In genomic region chr2:119336470-119336869, GRCm38 (mm10) we compare ENCODE assay signal across 8 mouse cellular contexts. TPM values are rescaled to one million over a fixed set of nuclear protein-coding genes. Genes with fewer than 3 reads are reported as not detected.
DNase-seq lines count a peak whose midpoint lies in the region; ATAC-seq and TF ChIP-seq lines count a peak whose summit lies in the region.
"Had no signal": no experiment of that assay in that cellular context is flagged by ENCODE, and none has a peak within 500 bp of the region (broad histone marks: within the 10 kb centered on the region; RNA-seq: fewer than 3 reads in every experiment).

No protein-coding gene starts in this region.

- TF ChIP-seq CTCF in heart, adult 2 months (IDR thresholded peaks at IDR 0.05) = 0 out of 2 replicates have a peak, but pooled peaks have one; percentile 5
- TF ChIP-seq CTCF in heart, postnatal 0 days (IDR thresholded peaks at IDR 0.05; ENCODE audit: low read depth) = no peak

- no peak for ATAC-seq in lung, embryonic 15.5 days (ENCODE audit: borderline replicate concordance, extremely low read depth, low FRiP score, low TSS enrichment)
- peak; percentile 22; the same call in 1 of the 2 replicates for ATAC-seq in heart, postnatal 0 days (ENCODE audit: insufficient read depth, low read depth)

- DNase-seq in lung, postnatal 14 days = no peak
- peak; percentile 61 to 67 for DNase-seq in heart, adult 2 months
- DNase-seq in heart, postnatal 0 days (ENCODE audit: low spot score) = no peak
- peak; percentile 31 for DNase-seq in naive thymus-derived CD4-positive, alpha-beta T cell, adult 2 months (ENCODE audit: low read depth)
- no peak for DNase-seq in right cerebral cortex, postnatal 4 days
- DNase-seq in cerebellum, adult 9-10 months = no peak
- DNase-seq: cerebellum, adult 2 months had no signal

- peaks cover 24% of the 10 kb centered on the region for H3K4me1 ChIP-seq in lung, embryonic 15.5 days
- H3K4me1 ChIP-seq in heart, adult 2 months (ENCODE audit: control insufficient read depth, insufficient read depth, low read length) = peaks cover 9% of the 10 kb centered on the region
- H3K4me1 ChIP-seq in heart, postnatal 0 days (ENCODE audit: control insufficient read depth, insufficient read depth) = peaks cover 7% of the 10 kb centered on the region; the same call in 1 of the 2 replicates

- no peaks in the 10 kb centered on the region for H3K79me2 ChIP-seq in heart, adult 2 months (replicated peaks; ENCODE audit: control insufficient read depth, insufficient read depth, low read length)

- no peaks in the 10 kb centered on the region for H3K9me3 ChIP-seq in lung, embryonic 15.5 days
- no peaks in the 10 kb centered on the region for H3K9me3 ChIP-seq in heart, postnatal 0 days (replicated peaks; ENCODE audit: control insufficient read depth, low read length)

- peak overlapping the region; percentile 54 for H3K27ac ChIP-seq in lung, embryonic 15.5 days
- H3K27ac ChIP-seq in heart, adult 2 months = peak overlapping the region; percentile 90
- peak overlapping the region; percentile 88 for H3K27ac ChIP-seq in heart, postnatal 0 days (ENCODE audit: low read depth)

- H3K27me3 ChIP-seq in lung, embryonic 15.5 days = peaks cover 10% of the 10 kb centered on the region; the same call in 1 of the 2 replicates
- no peaks in the 10 kb centered on the region for H3K27me3 ChIP-seq in heart, adult 2 months (ENCODE audit: control insufficient read depth, insufficient read depth, low read length)
- no peaks in the 10 kb centered on the region for H3K27me3 ChIP-seq in heart, postnatal 0 days (ENCODE audit: control insufficient read depth, insufficient read depth, low read length)

- H3K4me3 ChIP-seq in lung, embryonic 15.5 days = no peak overlapping the region
- peak overlapping the region; percentile 23 for H3K4me3 ChIP-seq in heart, adult 2 months
- H3K4me3 ChIP-seq in heart, postnatal 0 days (ENCODE audit: low read depth, low read length) = no peak overlapping the region

- intact Hi-C loops in heart, adult 2 months (cut with DNase I) = loop anchor here (1.0 to 2.0 kb wide), 3 partner anchors 9 to 75 kb away; no protein-coding TSS in a partner anchor

- no peaks in the 10 kb centered on the region for H3K36me3 ChIP-seq in lung, embryonic 15.5 days
- H3K36me3 ChIP-seq in heart, adult 2 months (ENCODE audit: control insufficient read depth, insufficient read depth, low read length) = peaks cover 11% of the 10 kb centered on the region
- peaks cover 5% of the 10 kb centered on the region; the same call in 1 of the 2 replicates for H3K36me3 ChIP-seq in heart, postnatal 0 days (replicated peaks; ENCODE audit: control insufficient read depth, insufficient read depth, low read length)

- WGBS in lung, embryonic 15.5 days = 60% methylated on average over 10 of the region's 10 CpGs
- WGBS in heart, adult 2 months = 51% methylated on average over 10 of the region's 10 CpGs
- WGBS in heart, postnatal 0 days = 57% methylated on average over 10 of the region's 10 CpGs

- no peak overlapping the region for H3K9ac ChIP-seq in lung, embryonic 15.5 days
- peak overlapping the region; percentile 13 for H3K9ac ChIP-seq in heart, adult 2 months (ENCODE audit: low read depth, low read length)
- no peak overlapping the region for H3K9ac ChIP-seq in heart, postnatal 0 days (replicated peaks; ENCODE audit: low read depth, low read length)

- peak; percentile 89 for TF ChIP-seq EP300 in heart, adult 2 months (IDR thresholded peaks at IDR 0.05; ENCODE audit: insufficient read depth, low read depth, low read length)
- peak; percentile 67 for TF ChIP-seq EP300 in heart, postnatal 0 days (IDR thresholded peaks at IDR 0.05; ENCODE audit: low read depth)

- TF ChIP-seq POLR2A in heart, adult 2 months (IDR thresholded peaks at IDR 0.05; ENCODE audit: insufficient read depth, low read depth, low read length) = peak; percentile 45; the same call in 1 of the 2 replicates

- no peak overlapping the region for H3K4me2 ChIP-seq in lung, embryonic 15.5 days
- no peak overlapping the region for H3K4me2 ChIP-seq in heart, postnatal 0 days (ENCODE audit: low read depth, low read length)

RNA-seq across cellular contexts. Expression of gene Dll4, which starts 10.9 kb away (rescaled TPM):
- polyA plus RNA-seq in lung, embryonic 15.5 days (2015; fragmentation: Nextera tagmentation; extraction: Ambion mirVana) = 13.6 and 14.7 TPM in 2 replicates
- 10 to 100 TPM; 13.7 to 15.8 TPM for total RNA-seq in heart, adult 2 months (2021)
- 22.0 and 35.8 TPM in 2 replicates for polyA plus RNA-seq in heart, adult 2 months (2012; rRNA removed)
- 5.0 and 6.6 TPM in 2 replicates for total RNA-seq in heart, postnatal 0 days (2014; rRNA removed; ENCODE audit: low replicate concordance)
- polyA plus RNA-seq in heart, postnatal 0 days (2015; fragmentation: Nextera tagmentation; extraction: Ambion mirVana) = 5.7 and 6.2 TPM in 2 replicates

RNA-seq across cellular contexts. Expression of gene Chac1, which starts 14.6 kb away (rescaled TPM):
- polyA plus RNA-seq in lung, embryonic 15.5 days (2015; fragmentation: Nextera tagmentation; extraction: Ambion mirVana) = 0.59 and 1.1 TPM in 2 replicates
- 10 to 100 TPM in 1 of 2 experiments, 1 to 10 TPM in 1; 5.6 to 13.7 TPM for total RNA-seq in heart, adult 2 months (2021)
- polyA plus RNA-seq in heart, adult 2 months (2012; rRNA removed) = 6.2 and 8.1 TPM in 2 replicates
- 0.11 and 0.27 TPM in 2 replicates for total RNA-seq in heart, postnatal 0 days (2014; rRNA removed; ENCODE audit: low replicate concordance)
- 0.30 and 0.52 TPM in 2 replicates for polyA plus RNA-seq in heart, postnatal 0 days (2015; fragmentation: Nextera tagmentation; extraction: Ambion mirVana)

RNA-seq across cellular contexts. Expression of gene Vps18, which starts 47.9 kb away (rescaled TPM):
- 18.3 and 19.1 TPM in 2 replicates for polyA plus RNA-seq in lung, embryonic 15.5 days (2015; fragmentation: Nextera tagmentation; extraction: Ambion mirVana)
- 10 to 100 TPM; 12.2 TPM for total RNA-seq in heart, adult 2 months (2021)
- polyA plus RNA-seq in heart, adult 2 months (2012; rRNA removed) = 10.2 and 12.6 TPM in 2 replicates
- 14.3 and 16.2 TPM in 2 replicates for total RNA-seq in heart, postnatal 0 days (2014; rRNA removed; ENCODE audit: low replicate concordance)
- polyA plus RNA-seq in heart, postnatal 0 days (2015; fragmentation: Nextera tagmentation; extraction: Ambion mirVana) = 8.0 and 8.3 TPM in 2 replicates

Comparison
In these comparisons a context has a peak if more than half of its experiments do, and no peak if none do; other contexts are left out.
1. DNase-seq: peak in heart, adult 2 months (2 of 2) and naive thymus-derived CD4-positive, alpha-beta T cell, adult 2 months (single experiment); none in lung, postnatal 14 days (single experiment), heart, postnatal 0 days (single experiment), right cerebral cortex, postnatal 4 days (single experiment) and cerebellum, adult 9-10 months (single experiment).
2. Peak in every context shown above with its lines, with median percentiles within 50 percentile points of each other: H3K27ac ChIP-seq.